Mouse (Mus musculus) thymus, adult 18-20 months (tissue): ENCODE results near the gene Zbtb12.
A peak's percentile ranks its signal among the peaks of the same experiment; 100 is the strongest.
"Not testable (repeated sequence)": the region's sequence is repeated elsewhere in the genome, so short reads cannot be mapped to it uniquely, and the experiment has no call there.

Source experiments
- DNase-seq, 2 experiments: peaks; one replicate each; pipeline ENCODE4 v3.0.0; 2022; ENCODE audit warnings: mixed read lengths in 2 of 2

Zbtb12 gene

GRCm38 (mm10) chr17:34881166-34881565, 1.9 kb downstream of the Zbtb12 start:
- DNase-seq, result no peak

GRCm38 (mm10) chr17:34881683-34882310, 2.5 kb downstream of the Zbtb12 start, which contains the start of gene Gm20547:
Gene Gm20547 (minus strand): TSS chr17:34882042.
- no peak for DNase-seq

GRCm38 (mm10) chr17:34883332-34883731, 4.0 kb downstream of the Zbtb12 start:
- no peak for DNase-seq

GRCm38 (mm10) chr17:34884704-34885103, 5.4 kb downstream of the Zbtb12 start:
- no peak for DNase-seq

- no peak for DNase-seq
Observed at GRCm38 (mm10) chr17:34885615-34886014, 6.3 kb downstream of the Zbtb12 start.

GRCm38 (mm10) chr17:34887942-34888341, 8.7 kb downstream of the Zbtb12 start:
- no peak for DNase-seq

- DNase-seq, result no peak
Observed at GRCm38 (mm10) chr17:34890074-34890743, 10.9 kb downstream of the Zbtb12 start.

- DNase-seq, result no peak
Observed at GRCm38 (mm10) chr17:34891377-34891776, 12.1 kb downstream of the Zbtb12 start.

- no peak for DNase-seq
Observed at GRCm38 (mm10) chr17:34893072-34893824, 14.0 kb downstream of the Zbtb12 start.

GRCm38 (mm10) chr17:34894074-34894597, 14.9 kb downstream of the Zbtb12 start:
- DNase-seq, result peak; percentile 82 to 84

GRCm38 (mm10) chr17:34894801-34895530, 15.7 kb downstream of the Zbtb12 start:
- peak; percentile 38 to 56 for DNase-seq

- DNase-seq, result no peak
Observed at GRCm38 (mm10) chr17:34895724-34896123, 16.4 kb downstream of the Zbtb12 start.

- no peak for DNase-seq
Observed at GRCm38 (mm10) chr17:34896366-34896765, 17.1 kb downstream of the Zbtb12 start.

GRCm38 (mm10) chr17:34897373-34898159, 18.3 kb downstream of the Zbtb12 start:
- DNase-seq, result no peak

- DNase-seq, result peak; percentile 63 to 68
Observed at GRCm38 (mm10) chr17:34898160-34898586, 18.9 kb downstream of the Zbtb12 start, which contains the start of the genes C2 and Ehmt2. Gene C2 (minus strand): TSS chr17:34898265. Gene Ehmt2 (plus strand): TSS chr17:34898469.

- DNase-seq, result no peak
Observed at GRCm38 (mm10) chr17:34898706-34899052, 19.4 kb downstream of the Zbtb12 start.

- DNase-seq, result peak; percentile 56
Observed at GRCm38 (mm10) chr17:34899053-34899889, 20.0 kb downstream of the Zbtb12 start.

- DNase-seq, result no peak
Observed at GRCm38 (mm10) chr17:34899890-34900243, 20.6 kb downstream of the Zbtb12 start.

- DNase-seq, result not testable (repeated sequence)
Observed at GRCm38 (mm10) chr17:34900826-34901225, 21.5 kb downstream of the Zbtb12 start.

- not testable (repeated sequence) for DNase-seq
Observed at GRCm38 (mm10) chr17:34901948-34902347, 22.7 kb downstream of the Zbtb12 start.

- DNase-seq, result no peak
Observed at GRCm38 (mm10) chr17:34902895-34903294, 23.6 kb downstream of the Zbtb12 start.
